Mouse (Mus musculus) spleen, postnatal 36 days (tissue): Measurements from ENCODE around the gene 1700037H04Rik.
"Not testable (repeated sequence)": the region's sequence is repeated elsewhere in the genome, so short reads cannot be mapped to it uniquely, and the experiment has no call there.

Experiments
- DNase-seq, 2 experiments: peaks; one replicate each; pipeline ENCODE4 v3.0.0; 2022; ENCODE audit warnings: low spot score in 2 of 2, mixed read lengths in 1 of 2

1700037H04Rik gene

GRCm38 (mm10) chr2:131128211-131128610 lies 31.7 kb downstream of the 1700037H04Rik start:
- no peak for DNase-seq

DNA sequence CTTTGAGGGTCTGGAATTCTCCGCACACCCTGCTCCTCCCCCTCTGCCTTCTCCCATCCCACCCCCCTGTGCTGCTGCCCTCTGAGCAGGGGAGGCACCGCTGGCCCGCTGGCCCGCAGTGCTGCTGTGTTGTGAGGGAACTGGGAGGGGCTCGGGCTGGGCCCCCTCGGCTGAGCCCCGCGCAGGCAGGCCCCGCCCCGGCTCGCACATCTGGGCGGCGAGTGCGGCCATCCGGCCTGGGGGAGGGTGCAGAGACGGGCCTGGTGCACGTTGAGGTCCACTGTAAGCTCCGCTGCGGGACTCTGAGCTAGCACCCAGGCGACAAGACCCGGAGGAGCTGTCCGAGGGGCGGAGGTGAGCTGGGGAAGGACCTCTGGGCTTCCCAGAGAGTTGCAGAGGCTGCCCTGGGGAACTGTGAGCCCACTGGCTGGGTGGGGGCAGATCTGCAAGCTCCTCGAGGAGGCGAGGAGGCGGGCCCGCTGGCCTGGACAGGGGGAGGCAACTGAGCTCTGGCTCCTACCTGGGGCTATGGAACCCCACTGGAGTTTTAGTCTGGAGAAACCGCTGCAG lies 32.6 kb downstream of the 1700037H04Rik start, which contains the start of gene Hspa12b:
Gene Hspa12b (plus strand): TSS at position 120 of the 570 bp plus-strand sequence.
- no peak for DNase-seq

DNA sequence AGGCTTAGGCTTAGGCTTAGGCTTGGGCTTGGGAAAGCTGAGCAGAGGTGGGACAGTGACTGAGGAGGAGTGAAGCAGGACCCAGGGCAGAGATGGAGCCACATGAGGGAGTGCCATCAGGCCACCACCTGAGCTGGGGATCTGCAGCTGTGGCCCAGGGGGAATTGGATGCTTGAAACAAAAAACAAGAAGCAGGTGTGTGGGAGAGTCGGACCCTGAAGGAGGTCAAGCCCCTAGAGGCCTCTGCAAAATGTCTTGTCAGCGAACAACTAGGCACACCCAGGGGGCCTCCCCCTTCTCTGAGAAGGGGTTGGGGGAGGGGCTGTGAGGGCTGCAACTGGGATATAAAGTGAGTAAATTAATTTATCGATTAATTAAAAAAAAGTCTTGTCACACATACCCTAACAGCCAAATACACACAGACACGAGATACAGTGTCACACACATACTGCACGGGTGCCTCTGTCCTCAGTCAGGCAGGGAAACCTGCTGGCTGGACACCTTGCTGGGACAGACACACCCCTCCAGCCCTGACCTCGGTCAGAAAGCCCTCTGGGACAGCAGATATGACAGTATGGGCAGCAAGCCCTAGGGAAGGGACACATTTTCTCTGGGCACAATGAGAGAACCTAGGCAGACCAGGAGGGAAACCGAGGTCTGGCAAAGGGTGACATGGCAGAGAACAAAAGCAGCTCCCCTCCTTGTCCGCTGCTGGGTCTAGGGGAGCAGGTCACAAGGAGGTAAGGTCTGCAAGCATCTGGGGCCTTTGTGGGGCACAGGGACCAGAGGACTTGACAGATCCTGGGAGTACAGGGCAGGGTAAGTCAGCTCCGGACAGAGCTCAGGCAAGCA lies 33.7 kb downstream of the 1700037H04Rik start:
- no peak for DNase-seq

DNA sequence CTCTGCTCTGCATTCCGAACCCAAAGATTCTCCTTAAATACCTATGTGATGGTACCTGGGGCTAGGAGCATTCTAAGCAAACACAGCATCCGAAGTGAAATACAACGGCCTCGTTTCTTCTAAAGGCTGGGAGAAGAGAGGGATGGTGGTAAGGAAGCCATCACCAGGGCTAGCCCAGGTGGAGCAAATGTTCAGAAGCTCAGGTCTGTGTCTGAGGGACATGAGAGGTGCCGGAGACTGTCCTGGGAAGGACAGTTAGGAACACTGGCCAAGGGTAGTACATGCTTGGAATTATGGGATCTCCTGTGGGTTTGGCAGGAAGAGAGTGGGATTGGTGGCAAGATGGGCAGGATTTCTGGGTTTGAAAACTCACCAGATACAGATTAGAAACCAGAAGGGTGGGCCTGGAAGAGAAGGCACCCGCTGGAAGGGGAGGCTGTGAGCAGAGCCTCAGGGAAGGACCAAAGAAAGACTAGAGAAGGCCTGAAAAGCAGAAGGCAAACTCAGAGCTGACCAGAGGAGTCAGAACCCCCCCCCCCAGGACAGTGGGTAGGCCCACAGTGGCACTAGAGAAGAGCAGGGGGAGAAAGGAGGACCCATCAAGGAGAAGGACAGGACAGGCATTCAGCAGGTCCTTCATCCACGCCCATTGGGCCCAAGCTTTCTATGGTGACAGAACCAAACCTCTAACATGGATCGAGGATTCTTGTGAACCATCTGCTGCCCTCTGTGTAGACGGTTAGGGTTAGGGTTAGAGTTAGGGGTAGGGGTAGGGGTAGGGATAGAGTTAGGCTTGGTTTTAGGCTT lies 34.5 kb downstream of the 1700037H04Rik start:
- no peak for DNase-seq

- DNase-seq = no peak
Measured at GRCm38 (mm10) chr2:131124166-131124565, 35.7 kb downstream of the 1700037H04Rik start.

DNA sequence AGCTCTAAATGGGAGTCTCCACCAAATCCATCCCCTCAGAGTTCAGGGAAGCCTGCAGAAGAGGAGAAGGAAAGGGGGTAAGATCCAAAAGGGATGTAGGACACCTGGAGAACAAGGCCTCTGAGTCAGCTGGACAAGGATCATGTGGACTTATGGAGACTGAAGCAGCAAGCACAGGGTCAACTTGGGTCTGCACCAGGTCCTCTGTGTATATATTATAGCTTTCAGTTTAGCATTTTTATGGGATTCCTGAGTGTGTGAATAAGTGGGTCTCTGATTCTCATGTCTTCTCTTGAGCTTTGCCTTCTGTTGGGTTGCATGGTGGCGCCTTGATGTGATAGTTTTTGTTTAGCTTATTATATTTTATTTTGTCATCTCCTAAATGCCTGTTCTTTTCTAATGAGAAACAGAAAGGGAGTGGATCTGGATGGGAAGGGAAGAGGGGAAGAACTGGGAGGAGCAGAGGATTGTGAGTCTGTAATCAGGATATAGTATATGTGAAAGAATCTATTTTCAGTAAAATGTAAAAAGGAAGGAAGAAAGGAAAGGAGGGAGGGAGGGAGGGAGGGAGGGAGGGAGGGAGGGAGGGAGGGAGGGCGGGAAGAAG lies 40.8 kb downstream of the 1700037H04Rik start:
- DNase-seq = no peak

- no peak for DNase-seq
Measured at GRCm38 (mm10) chr2:131105989-131106388, 53.9 kb downstream of the 1700037H04Rik start.

DNA sequence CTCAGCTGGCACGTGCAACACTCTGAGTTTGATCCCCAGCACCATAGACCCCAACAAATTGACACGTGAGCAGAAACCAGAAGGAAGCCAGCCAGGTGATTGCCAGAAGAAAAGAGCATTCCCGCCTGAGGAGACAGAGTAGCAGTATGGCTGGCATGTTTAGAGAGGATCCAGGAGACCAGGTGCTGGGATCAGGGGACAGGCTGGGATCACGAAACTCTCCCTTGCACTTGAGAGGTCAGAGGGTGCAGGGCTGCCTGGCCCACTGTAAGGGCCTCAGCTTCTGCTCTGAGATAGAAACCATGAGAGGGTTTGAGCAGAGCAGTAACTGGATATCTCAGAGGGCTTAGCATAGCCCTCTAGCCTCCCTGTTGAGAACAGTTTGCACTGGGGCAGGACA lies 54.8 kb downstream of the 1700037H04Rik start:
- not testable (repeated sequence) for DNase-seq

GRCm38 (mm10) chr2:131104021-131104420 lies 55.9 kb downstream of the 1700037H04Rik start:
- no peak for DNase-seq

- DNase-seq = no peak
Measured at GRCm38 (mm10) chr2:131101530-131101929, 58.4 kb downstream of the 1700037H04Rik start.

DNA sequence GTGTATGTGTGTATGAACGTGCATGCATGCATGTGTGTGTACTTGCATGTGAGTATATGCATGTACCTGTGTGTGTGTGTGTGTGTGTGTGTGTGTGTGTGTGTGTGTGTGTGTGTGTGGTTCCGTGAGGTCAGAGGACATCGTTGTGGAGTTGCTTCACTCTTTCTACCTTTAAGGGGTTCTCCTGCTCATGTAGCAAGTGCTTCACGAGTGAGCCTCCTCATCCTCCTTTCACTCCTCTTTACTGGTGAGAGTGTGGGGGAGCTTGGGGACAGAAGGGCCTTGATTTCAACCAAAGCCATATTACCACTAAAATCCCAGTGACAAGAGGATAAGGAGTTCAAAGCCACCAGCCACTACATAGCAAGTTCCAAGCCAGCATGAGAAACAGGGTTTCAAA lies 62.8 kb downstream of the 1700037H04Rik start:
- DNase-seq = no peak
